Mouse (Mus musculus) embryonic fibroblast, embryonic 13.5 days (primary cell): Measurements from ENCODE around the gene Ccm2l.

Experiments
- CTCF ChIP-seq: IDR thresholded peaks from 2 replicates; pipeline ENCODE4 v1.5.1; 2011; ENCODE audit warnings: mild to moderate bottlenecking, control low read depth, low read length, moderate library complexity, borderline replicate concordance; ENCODE audit not compliant: insufficient read depth
- POLR2A ChIP-seq: IDR thresholded peaks from 2 replicates; pipeline ENCODE4 v1.6.1; 2011; ENCODE audit warnings: low read depth, mild to moderate bottlenecking, control low read depth, low read length, moderate library complexity

- no peak for TF ChIP-seq CTCF
- TF ChIP-seq POLR2A: no peak
These were observed 38.3 kb upstream of the Ccm2l start for GRCm38 (mm10) chr2:153027501-153027900.
